Mouse (Mus musculus) gastrocnemius, adult 18-20 months (tissue): ENCODE data around the gene Sin3b. TPM values are rescaled to one million over a fixed set of nuclear protein-coding genes. Genes with fewer than 3 reads are reported as not detected.

Source experiments
- DNase-seq: peaks from one replicate; pipeline ENCODE4 v3.0.0; 2021; ENCODE audit warnings: low spot score
- microRNA-seq: library from miRNA; unstranded; fragments of <30 nt; microRNA quantifications from one replicate; pipeline ENCODE4 v1.2.0, GENCODE M21; 2021
- total RNA-seq, 2 experiments: library from RNA; stranded (reverse); gene quantifications; 2 replicates each; pipeline ENCODE4 v1.2.3; 2021

The Sin3b gene
- total RNA-seq, 2 experiments from 2014 or later, result 31.5 to 34.4 TPM

DNA sequence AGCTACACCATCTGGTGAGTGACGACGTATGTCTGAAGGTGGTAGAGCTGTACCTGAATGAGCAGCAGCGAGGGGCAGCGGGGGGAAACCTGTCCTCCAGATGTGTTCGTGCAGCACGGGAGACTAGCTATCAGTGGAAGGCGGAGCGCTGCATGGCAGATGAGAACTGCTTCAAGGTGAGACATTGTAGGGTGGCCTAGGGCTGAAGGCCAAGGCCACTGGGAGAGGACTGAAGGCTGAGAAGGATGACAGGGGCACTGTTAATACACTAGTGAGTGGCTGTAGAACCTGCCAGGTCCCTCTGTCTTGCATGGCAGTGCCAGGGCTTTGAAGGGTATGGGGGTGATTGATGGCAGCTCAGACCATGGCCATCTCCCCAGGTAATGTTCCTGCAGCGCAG, 30.1 kb downstream of the Sin3b start:
- no peak for DNase-seq

DNA sequence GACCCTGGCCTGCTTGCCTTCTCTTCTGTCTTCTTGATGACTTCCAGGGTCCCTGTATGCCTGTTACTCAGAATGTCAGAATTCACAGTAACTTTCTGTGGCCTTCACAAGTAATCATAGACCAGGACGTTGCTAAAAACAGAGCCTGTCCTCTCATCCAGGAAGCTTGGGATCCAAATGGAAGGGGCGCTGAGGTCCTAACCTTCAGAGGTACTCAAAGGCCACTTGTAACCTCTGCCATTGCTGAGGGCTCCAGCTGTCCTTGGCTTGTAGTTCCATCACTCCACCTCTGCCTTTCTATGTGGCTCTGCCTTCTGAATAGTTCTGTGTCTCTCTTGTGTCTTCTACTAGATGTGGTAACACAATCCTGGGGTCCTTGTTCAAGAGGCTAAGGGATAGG, 30.7 kb downstream of the Sin3b start:
- no peak for DNase-seq

DNA sequence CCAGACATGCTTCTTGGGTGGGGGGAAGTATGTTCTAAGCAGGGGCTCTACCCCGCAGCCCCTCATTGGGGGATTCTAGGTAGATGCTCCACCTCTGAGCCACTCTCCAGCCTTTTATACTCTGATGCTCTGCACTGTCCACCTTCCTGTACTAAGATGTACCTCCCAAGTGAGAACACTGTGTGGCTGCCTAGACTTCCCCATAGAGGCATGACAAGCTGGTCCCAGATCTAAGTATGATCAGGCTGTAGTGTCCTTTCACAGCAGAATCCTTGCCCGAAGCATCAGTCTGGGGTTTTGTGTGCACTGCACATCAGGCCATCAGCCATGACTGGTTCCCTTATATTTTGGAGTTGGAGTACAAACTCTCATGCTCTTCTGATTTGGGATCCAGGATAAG, 32.9 kb downstream of the Sin3b start:
- DNase-seq, result no peak

DNA sequence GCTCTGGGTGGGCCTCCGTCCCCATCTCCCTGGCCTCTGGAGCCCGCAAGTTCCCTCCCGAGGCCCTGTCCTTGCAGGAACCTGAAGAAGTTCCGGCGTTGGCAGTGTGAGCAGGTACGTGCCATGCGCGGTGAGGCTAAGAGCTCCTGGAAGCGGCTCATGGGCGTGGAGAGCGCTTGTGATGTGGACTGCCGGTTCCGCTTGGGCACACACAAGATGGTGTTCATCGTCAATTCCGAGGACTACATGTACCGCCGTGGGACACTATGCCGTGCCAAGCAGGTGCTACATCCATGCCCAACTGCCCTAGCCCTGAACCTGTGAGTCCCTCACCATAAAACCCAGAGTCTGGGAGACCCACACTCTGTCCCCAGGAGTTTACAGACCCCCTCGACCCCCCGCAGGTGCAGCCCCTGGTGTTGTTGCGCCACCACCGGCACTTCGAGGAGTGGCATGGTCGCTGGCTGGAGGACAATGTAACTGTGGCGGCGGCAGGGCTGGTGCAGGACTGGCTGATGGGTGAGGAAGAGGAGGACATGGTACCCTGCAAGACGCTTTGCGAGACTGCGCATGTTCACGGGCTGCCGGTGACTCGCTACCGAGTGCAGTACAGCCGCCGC, 33.8 kb downstream of the Sin3b start:
- DNase-seq, result no peak

DNA sequence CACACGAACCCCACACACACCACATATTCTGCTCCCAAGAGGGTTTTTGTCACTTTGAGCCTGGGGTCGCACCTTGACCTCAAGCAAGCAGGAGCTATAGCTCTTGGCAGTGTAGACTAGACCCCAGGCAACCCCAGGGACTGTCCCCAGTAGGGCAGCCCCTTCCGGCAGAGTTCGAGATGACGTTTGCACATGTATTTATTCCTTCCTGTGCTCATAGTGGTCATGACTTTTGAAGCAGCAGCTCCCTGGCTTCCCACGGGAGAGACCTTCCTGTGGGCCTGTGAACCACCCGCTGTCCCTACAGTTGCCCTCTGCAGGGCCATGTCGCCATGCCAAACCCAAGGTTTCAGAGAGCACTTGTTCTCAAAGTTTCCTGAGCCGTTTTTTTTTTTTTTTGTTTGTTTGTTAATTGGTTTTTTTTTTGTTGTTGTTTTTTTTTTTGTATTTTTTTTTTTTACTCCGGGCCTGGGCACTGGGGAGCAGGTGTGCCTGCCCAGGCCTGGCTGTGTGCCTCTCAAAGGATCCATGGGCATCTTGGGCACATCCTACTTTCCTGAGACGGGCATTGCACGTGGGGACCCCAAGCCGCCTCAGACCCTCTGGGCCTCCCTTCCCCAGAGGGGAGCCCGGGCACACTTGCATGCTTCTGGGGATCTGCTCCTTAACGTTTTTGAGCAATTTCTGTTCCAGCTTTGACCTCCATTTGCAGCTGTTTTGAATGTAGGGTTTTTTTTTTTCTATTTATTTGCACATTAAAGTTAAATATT, 34.5 kb downstream of the Sin3b start:
- no peak for DNase-seq

DNA sequence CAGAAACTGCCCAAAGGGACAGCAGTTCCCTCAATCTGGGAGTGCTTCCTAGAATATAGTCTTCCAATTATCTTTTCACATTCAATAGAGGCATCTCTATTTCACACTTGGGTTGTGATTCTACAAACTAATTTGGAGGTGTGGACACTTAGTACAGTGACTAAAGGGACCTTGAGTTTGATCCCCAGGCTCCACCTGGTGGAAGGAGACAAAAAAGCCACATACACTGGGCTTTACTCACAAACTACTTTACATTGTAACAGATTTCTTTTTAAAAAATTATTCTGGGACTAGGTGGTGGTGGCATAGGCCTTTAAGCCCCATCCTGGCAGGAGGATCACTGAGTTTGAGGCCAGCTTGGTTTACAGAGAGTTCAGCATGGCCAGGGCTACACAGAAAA, 35.2 kb downstream of the Sin3b start:
- no peak for DNase-seq

DNA sequence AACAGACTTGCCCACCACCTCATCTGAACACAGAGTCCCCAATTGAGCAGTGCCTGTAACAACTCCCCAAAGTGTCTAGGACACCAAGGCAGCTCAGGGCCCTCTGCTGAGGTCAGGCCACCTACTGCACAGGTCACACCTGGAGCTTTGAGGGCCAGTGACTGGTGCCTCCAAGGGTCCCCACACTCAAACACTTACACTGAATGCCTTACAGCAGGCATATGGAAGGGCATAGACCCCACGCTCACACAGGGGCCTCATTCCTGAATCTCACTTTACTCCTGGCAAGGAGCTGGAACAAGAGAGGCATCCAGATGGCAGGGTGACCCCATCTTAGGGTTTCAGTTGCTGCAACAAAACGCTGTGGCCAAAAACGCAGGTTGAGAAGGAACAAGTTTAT, 37.1 kb downstream of the Sin3b start:
- no peak for DNase-seq

DNA sequence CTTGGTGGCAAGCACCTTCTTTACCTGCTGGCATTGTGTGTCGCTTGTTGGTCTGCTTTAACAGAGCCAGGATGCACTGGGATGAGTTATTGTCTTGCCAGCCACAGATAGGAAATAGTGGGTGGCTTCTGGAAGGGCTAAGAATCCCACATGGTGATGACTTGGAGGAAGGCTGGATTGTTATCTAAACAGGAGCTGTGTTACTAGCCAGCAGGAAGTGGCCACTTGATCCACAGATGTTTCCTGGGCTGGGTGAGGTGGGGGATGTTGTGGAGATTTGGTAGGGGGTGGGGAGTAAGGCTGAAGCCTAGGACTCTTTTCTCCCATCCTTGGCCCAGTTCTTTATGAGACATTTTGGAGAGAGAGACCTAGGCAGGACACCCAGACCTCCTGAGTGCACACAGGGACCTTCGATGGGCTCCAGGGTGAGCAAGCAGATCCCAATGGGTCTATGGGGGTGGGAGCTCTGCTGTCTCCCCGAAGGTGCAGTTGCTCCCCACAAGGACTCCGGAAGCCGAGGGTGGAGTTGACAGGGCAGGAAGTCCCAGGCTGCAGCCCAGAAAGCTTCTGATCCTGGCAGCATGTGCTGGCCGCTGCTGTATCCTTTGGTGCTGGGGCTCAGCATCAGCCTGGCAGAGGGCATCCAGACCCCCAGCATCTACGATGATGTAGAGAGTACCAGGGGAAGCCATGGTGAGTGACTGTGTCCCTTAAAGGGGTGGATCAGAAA, 38.4 kb downstream of the Sin3b start, which contains the start of gene F2rl3:
Gene F2rl3 (plus strand): TSS at position 559 of the 730 bp plus-strand sequence.
- DNase-seq, result no peak

DNA sequence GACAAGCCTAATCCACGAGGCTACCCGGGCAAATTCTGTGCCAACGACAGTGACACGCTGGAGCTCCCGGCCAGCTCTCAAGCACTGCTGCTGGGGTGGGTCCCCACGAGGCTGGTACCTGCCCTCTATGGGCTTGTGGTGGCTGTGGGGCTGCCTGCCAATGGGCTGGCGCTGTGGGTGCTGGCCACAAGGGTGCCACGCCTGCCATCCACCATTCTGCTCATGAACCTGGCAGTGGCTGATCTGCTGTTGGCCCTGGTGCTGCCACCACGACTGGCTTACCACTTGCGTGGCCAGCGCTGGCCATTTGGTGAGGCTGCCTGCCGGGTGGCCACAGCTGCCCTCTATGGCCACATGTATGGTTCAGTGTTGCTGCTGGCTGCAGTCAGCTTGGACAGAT, 39.2 kb downstream of the Sin3b start:
- no peak for DNase-seq

DNA sequence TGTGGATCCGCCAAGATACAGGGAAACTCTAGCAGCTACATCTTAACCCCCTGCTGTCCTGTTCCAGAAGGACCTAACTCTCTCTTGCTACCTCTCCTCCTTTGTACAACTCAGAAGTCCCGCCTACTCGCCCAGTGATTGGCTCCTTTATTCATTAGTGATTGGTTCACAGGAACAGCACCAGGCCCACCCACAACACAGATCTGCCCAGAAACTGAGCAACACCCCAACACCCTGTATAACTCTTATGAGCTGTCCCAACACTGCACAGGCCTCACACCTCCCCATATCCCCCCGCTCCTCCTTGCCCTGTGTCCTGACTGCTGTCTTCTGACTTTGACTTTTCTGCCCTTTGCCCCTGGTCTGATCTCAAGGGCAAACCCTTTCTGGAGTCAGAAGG, 42.6 kb downstream of the Sin3b start:
- no peak for DNase-seq

DNA sequence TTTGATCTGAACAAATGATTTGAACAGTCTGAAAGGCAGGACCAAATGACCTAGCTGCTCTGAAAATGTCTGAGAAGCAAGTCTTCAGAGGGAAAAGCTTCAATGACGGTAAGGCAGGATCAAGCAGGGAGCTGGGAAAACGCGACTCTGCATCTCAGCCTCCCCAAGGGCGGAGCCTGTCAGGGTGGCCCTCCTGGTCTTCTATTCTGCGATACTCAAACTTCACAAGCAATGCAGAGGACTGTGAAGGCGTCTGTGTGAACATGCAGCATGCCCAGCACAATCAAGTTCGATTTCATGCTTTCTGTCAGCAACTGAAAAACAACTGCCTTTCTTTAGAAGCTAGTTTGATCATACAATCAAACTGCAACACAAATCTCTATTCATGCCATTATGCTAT, 43.7 kb downstream of the Sin3b start:
- DNase-seq, result no peak

DNA sequence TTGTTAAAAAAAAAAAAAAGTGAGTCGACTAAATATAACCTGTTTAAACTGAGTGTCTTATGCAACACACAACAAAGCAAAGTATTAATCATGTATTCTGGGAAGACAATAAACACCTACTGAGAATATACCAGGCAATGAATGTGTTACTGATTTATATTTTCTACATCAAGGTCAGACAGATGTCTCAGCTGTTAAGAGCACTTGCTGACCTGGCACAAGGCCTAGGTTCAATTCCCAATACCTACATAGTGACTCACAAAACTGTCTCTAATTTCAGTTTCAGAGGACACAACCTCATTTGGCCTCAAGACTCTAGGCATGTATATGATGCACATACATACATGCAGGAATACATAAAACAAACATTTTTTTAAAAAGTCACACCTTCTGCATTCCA, 54.7 kb downstream of the Sin3b start:
- no peak for DNase-seq

DNA sequence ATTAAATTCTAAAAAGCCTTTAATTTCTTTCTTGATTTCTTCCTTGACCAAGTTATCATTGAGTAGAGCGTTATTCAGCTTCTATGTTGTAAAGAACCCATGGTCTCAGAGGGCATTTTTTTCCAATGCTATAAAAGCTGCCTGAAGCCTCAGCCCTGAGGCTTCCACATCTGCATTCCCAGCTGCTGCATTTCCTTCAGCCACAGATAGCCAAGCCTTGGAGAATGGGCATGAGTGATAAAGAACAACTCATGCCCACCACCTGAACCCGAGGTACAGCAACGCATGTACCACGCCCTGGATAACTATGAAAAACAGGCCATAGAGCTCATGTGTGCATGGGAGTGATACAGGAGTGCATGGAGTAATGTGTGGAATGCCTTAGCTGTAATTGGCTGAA, 57.6 kb downstream of the Sin3b start:
- no peak for DNase-seq

DNA sequence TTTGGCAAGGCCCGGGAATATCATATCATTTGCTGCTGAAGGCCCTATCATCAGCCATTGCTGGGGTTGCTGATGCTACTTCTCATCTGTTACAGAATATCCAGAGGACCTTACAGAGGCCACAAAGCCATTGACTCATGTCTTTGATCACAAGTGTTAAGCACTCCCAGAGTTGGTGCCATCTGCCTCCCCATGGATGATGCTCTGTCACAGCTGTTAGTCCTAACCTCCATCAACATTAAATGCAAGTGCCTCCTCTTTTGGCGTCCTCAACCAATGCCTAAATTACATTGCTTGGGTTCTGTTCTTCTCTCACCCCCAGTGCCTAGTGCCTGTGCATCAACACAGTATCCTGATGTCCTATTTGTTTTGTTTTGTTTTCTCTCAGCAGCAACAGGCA, 78.5 kb downstream of the Sin3b start:
- DNase-seq, result no peak

Small RNA genes lying within 50 kb of the gene (microRNA-seq; reads per million reads assigned to microRNA genes)
- gene Gm26237, result not detected

Other genes starting within 250 kb of the Sin3b start
- 10 to 100 TPM; 21.2 to 22.6 TPM for gene Cherp, start 248.1 kb upstream of the Sin3b start, total RNA-seq
- 10 to 100 TPM; 48.0 to 51.1 TPM for gene Slc35e1, start 230.7 kb upstream of the Sin3b start, total RNA-seq
- 10 to 100 TPM in 1 of 2 experiments, 1 to 10 TPM in 1; 7.4 to 15.8 TPM for gene Med26, start 175.0 kb upstream of the Sin3b start, total RNA-seq
- gene Smim7, start 152.2 kb upstream of the Sin3b start, total RNA-seq, result 10 to 100 TPM; 61.8 to 61.9 TPM
- 1,000 to 10,000 TPM; 1,126 to 1,216 TPM for gene Tmem38a, start 151.2 kb upstream of the Sin3b start, total RNA-seq
- under 1 TPM; 0.97 to 0.98 TPM for gene Nwd1, start 76.6 kb upstream of the Sin3b start, total RNA-seq
- 1 to 10 TPM; 1.3 to 1.4 TPM for gene F2rl3, start 38.6 kb downstream of the Sin3b start, total RNA-seq